ENCODE assay signal across 8 mouse cellular contexts in genomic region chr2:173276409-173276808, GRCm38 (mm10). TPM values are rescaled to one million over a fixed set of nuclear protein-coding genes. Genes with fewer than 3 reads are reported as not detected.
DNase-seq lines count a peak whose midpoint lies in the region; ATAC-seq and TF ChIP-seq lines count a peak whose summit lies in the region.

Gene Pmepa1 (minus strand): TSS chr2:173276533.

- intact Hi-C loops in left cerebral cortex, adult 2 months (cut with DNase I), result loop anchor here (1.0 to 2.0 kb wide), 3 partner anchors 24 to 176 kb away; no protein-coding TSS in a partner anchor

- no peaks in the 10 kb centered on the region for H3K36me3 ChIP-seq in hindbrain, postnatal 0 days (ENCODE audit: insufficient read depth, low read length)

- no peaks in the 10 kb centered on the region for H3K9me3 ChIP-seq in hindbrain, postnatal 0 days (ENCODE audit: low read length)

- ATAC-seq in common myeloid progenitor, adult 5-6 weeks (replicated peaks; ENCODE audit: low read depth, poor library complexity, severe bottlenecking), result peak; percentile 68
- ATAC-seq in hindbrain, postnatal 0 days, result peak; percentile 91

- peak within 1 kb of the TSS; percentile 78 for H3K27ac ChIP-seq in hindbrain, postnatal 0 days
- peak within 1 kb of the TSS; percentile 84 for H3K27ac ChIP-seq in left cerebral cortex, adult 2 months

- peak; percentile 91 for DNase-seq in ZHBTc4 (ENCODE audit: low read depth, low spot score)
- DNase-seq in gastrocnemius, postnatal 10 days, result peak; percentile 91
- peak; percentile 95 for DNase-seq in hindbrain, postnatal 0 days (ENCODE audit: low spot score)
- peak; percentile 93 to 94 for DNase-seq in left cerebral cortex, adult 2 months (ENCODE audit: extremely low spot score in 1 of 2, low spot score in 2 of 2)
- DNase-seq in lung, postnatal 4 days, result peak; percentile 93 to 97
- peak; percentile 93 for DNase-seq in right cerebral cortex, adult 18-20 months
- peak; percentile 79 to 91 for DNase-seq in urinary bladder, adult 18-20 months (ENCODE audit: low spot score in 2 of 2)

- no peak for TF ChIP-seq CTCF in hindbrain, postnatal 0 days (IDR thresholded peaks at IDR 0.05; ENCODE audit: low read depth)
- TF ChIP-seq CTCF in left cerebral cortex, adult 2 months (IDR thresholded peaks at IDR 0.05), result peak; percentile 4

- peak within 1 kb of the TSS; percentile 92 for H3K9ac ChIP-seq in hindbrain, postnatal 0 days (replicated peaks; ENCODE audit: low read length)

- under 1% methylated on average over 50 of the region's 61 CpGs for WGBS in hindbrain, postnatal 0 days

- H3K27me3 ChIP-seq in hindbrain, postnatal 0 days (ENCODE audit: insufficient read depth, low read length), result no peaks in the 10 kb centered on the region

- peaks cover 22% of the 10 kb centered on the region for H3K4me1 ChIP-seq in hindbrain, postnatal 0 days (ENCODE audit: insufficient read depth, low read length)

- peak within 1 kb of the TSS; percentile 77 for H3K4me2 ChIP-seq in hindbrain, postnatal 0 days (ENCODE audit: low read depth, low read length)

- peak within 1 kb of the TSS; percentile 83 for H3K4me3 ChIP-seq in hindbrain, postnatal 0 days (ENCODE audit: low read length)
- peak within 1 kb of the TSS; percentile 78 for H3K4me3 ChIP-seq in left cerebral cortex, adult 2 months

RNA-seq across cellular contexts. Expression of gene Pmepa1, which starts in this region (rescaled TPM):
- total RNA-seq in common myeloid progenitor, adult 5-6 weeks (2017), result 0.18 TPM in 1 of 2 replicates, not detected in the other
- total RNA-seq in gastrocnemius, postnatal 10 days (2021), result 10 to 100 TPM; 15.8 to 19.8 TPM
- total RNA-seq in hindbrain, postnatal 0 days (2014; rRNA removed), result 7.7 and 16.0 TPM in 2 replicates
- polyA plus RNA-seq in hindbrain, postnatal 0 days (2015; fragmentation: Nextera tagmentation; extraction: Ambion mirVana), result 2.6 and 3.0 TPM in 2 replicates
- 10 to 100 TPM; 53.4 to 58.5 TPM for total RNA-seq in left cerebral cortex, adult 2 months (2021)

Comparison
In these comparisons a context has a peak if more than half of its experiments do, and no peak if none do; other contexts are left out.
1. Peak in every context shown above with its lines: DNase-seq, ATAC-seq, H3K4me3 ChIP-seq and H3K27ac ChIP-seq.
2. Peak in ATAC-seq in common myeloid progenitor, adult 5-6 weeks; RNA of the gene not detected or under 1 TPM.